Mouse (Mus musculus) kidney, adult 2 months (tissue): ENCODE measurements around the gene Eif3g. TPM values are rescaled to one million over a fixed set of nuclear protein-coding genes. Genes with fewer than 3 reads are reported as not detected.

Source experiments
- DNase-seq: peaks from one replicate; pipeline ENCODE4 v3.0.0; 2021
- H3K27ac ChIP-seq: fragments of 200-500 bp; 2 replicates; pipeline ENCODE4 v1.5.1; 2012; ENCODE audit warnings: low read depth, low read length, control low read depth, inconsistent platforms; ENCODE audit not compliant: insufficient read depth
- H3K27me3 ChIP-seq: fragments of 200-500 bp; replicated peaks from 2 replicates; pipeline ENCODE4 v1.6.1; 2012; ENCODE audit warnings: mild to moderate bottlenecking, moderate library complexity, low read length, inconsistent platforms; ENCODE audit not compliant: control insufficient read depth, insufficient read depth
- H3K36me3 ChIP-seq: fragments of 200-500 bp; 2 replicates; pipeline ENCODE4 v1.6.1; 2012; ENCODE audit warnings: mild to moderate bottlenecking, moderate library complexity, low read length, inconsistent platforms; ENCODE audit not compliant: control insufficient read depth, insufficient read depth
- H3K4me1 ChIP-seq: fragments of 200-500 bp; 2 replicates; pipeline ENCODE4 v1.6.1; 2011; ENCODE audit warnings: low read length; ENCODE audit not compliant: control insufficient read depth, insufficient read depth
- H3K4me3 ChIP-seq: fragments of 200-500 bp; 2 replicates; pipeline ENCODE4 v1.5.1; 2011; ENCODE audit warnings: mild to moderate bottlenecking, low read depth, low read length, control low read depth; ENCODE audit not compliant: insufficient read depth
- CTCF ChIP-seq: fragments of 200-500 bp; conservative IDR thresholded peaks from 2 replicates; pipeline ENCODE4 v1.5.1; 2011; ENCODE audit warnings: low read depth, mild to moderate bottlenecking, control low read depth, low read length, moderate library complexity, mixed read lengths; ENCODE audit not compliant: insufficient read depth, insufficient read length
- POLR2A ChIP-seq: fragments of 200-500 bp; IDR thresholded peaks from one replicate; pipeline ENCODE4 v1.6.1; 2011; ENCODE audit warnings: low read depth, low read length, control low read depth
- WGBS: fragments of 180-500 bp; shearing (Covaris S2); methylation state at CpG from one replicate; pipeline ENCODE4 v1.1.7; 2018; 5-methylcytosine and 5-hydroxymethylcytosine counted together
- polyA plus RNA-seq: library from polyadenylated mRNA; depleted of rRNA; stranded (reverse); fragments of >200 nt; gene quantifications from 2 replicates; pipeline ENCODE4 v1.2.3, GENCODE M21; 2012

Eif3g gene
- polyA plus RNA-seq, 1 experiment: 116 TPM

GRCm38 (mm10) chr9:20893590-20894343 is 4.7 kb downstream of the Eif3g start:
- peaks cover 5% of the 10 kb centered on the region; the same call in 1 of the 2 replicates for H3K4me1 ChIP-seq
- H3K27me3 ChIP-seq: no peaks in the 10 kb centered on the region
- 87% methylated on average over 13 of the region's 13 CpGs for WGBS
- peaks cover 4% of the 10 kb centered on the region for H3K36me3 ChIP-seq
- H3K27ac ChIP-seq: no peak overlapping the region
- H3K4me3 ChIP-seq: no peak overlapping the region
- TF ChIP-seq CTCF (no peak), POLR2A (no peak)
- no peak for DNase-seq

GRCm38 (mm10) chr9:20893069-20893468 is 5.4 kb downstream of the Eif3g start:
- no peak for DNase-seq
- H3K4me1 ChIP-seq: peaks cover 6% of the 10 kb centered on the region; the same call in 1 of the 2 replicates
- TF ChIP-seq CTCF (no peak), POLR2A (no peak)
- peaks cover 4% of the 10 kb centered on the region for H3K36me3 ChIP-seq
- no peak overlapping the region for H3K4me3 ChIP-seq
- WGBS: 70% methylated on average over 5 of the region's 5 CpGs
- H3K27me3 ChIP-seq: no peaks in the 10 kb centered on the region
- H3K27ac ChIP-seq: no peak overlapping the region

GRCm38 (mm10) chr9:20892104-20892653 is 6.2 kb downstream of the Eif3g start:
- H3K36me3 ChIP-seq: peaks cover 4% of the 10 kb centered on the region
- 66% methylated on average over 5 of the region's 5 CpGs for WGBS
- H3K27me3 ChIP-seq: no peaks in the 10 kb centered on the region
- peaks cover 4% of the 10 kb centered on the region; the same call in 1 of the 2 replicates for H3K4me1 ChIP-seq
- no peak overlapping the region for H3K4me3 ChIP-seq
- no peak overlapping the region for H3K27ac ChIP-seq
- TF ChIP-seq CTCF: no peak
- TF ChIP-seq POLR2A: no peak
- DNase-seq: no peak

- TF ChIP-seq CTCF (no peak), POLR2A (no peak)
- DNase-seq: no peak
- Histone ChIP-seq H3K36me3 (peaks cover 4% of the 10 kb centered on the region), H3K27me3 (no peaks in the 10 kb centered on the region), H3K4me1 (peaks cover 2% of the 10 kb centered on the region; the same call in 1 of the 2 replicates), H3K4me3 (no peak overlapping the region), H3K27ac (no peak overlapping the region)
- 74% methylated on average over 26 of the region's 26 CpGs for whole genome bisulfite sequencing
Measured at GRCm38 (mm10) chr9:20891339-20892103, 6.9 kb downstream of the Eif3g start.

GRCm38 (mm10) chr9:20890411-20890810 is 8.0 kb downstream of the Eif3g start:
- H3K4me1 ChIP-seq: peaks cover 2% of the 10 kb centered on the region; the same call in 1 of the 2 replicates
- TF ChIP-seq POLR2A: no peak
- no peak for TF ChIP-seq CTCF
- 90% methylated on average over 5 of the region's 5 CpGs for WGBS
- H3K27me3 ChIP-seq: no peaks in the 10 kb centered on the region
- no peak overlapping the region for H3K27ac ChIP-seq
- H3K4me3 ChIP-seq: no peak overlapping the region
- peaks cover 4% of the 10 kb centered on the region for H3K36me3 ChIP-seq
- DNase-seq: no peak

- peaks cover 2% of the 10 kb centered on the region; the same call in 1 of the 2 replicates for H3K4me1 ChIP-seq
- no peak for DNase-seq
- 80% methylated on average over 29 of the region's 29 CpGs for WGBS
- no peak overlapping the region for H3K27ac ChIP-seq
- TF ChIP-seq CTCF: no peak
- no peak for TF ChIP-seq POLR2A
- H3K4me3 ChIP-seq: no peak overlapping the region
- H3K36me3 ChIP-seq: peaks cover 4% of the 10 kb centered on the region
- H3K27me3 ChIP-seq: no peaks in the 10 kb centered on the region
Measured at GRCm38 (mm10) chr9:20889185-20890141, 9.0 kb downstream of the Eif3g start.
